ENCODE assay signal across 14 mouse cellular contexts in genomic region chr19:40409500-40410035, GRCm38 (mm10).
A peak's percentile ranks its signal among the peaks of the same experiment; 100 is the strongest.
DNase-seq lines count a peak whose midpoint lies in the region; ATAC-seq lines count a peak whose summit lies in the region.
"Had no signal": no experiment of that assay in that cellular context is flagged by ENCODE, and none has a peak within 500 bp of the region (broad histone marks: within the 10 kb centered on the region; RNA-seq: fewer than 3 reads in every experiment).

No protein-coding gene starts in this region.

- H3K9me3 ChIP-seq in hindbrain, embryonic 10.5 days: no peaks in the 10 kb centered on the region
- no peaks in the 10 kb centered on the region for H3K9me3 ChIP-seq in hindbrain, embryonic 11.5 days (ENCODE audit: control insufficient read depth, low read length)
- no peaks in the 10 kb centered on the region for H3K9me3 ChIP-seq in neural tube, embryonic 13.5 days
- H3K9me3 ChIP-seq in limb, embryonic 13.5 days: no peaks in the 10 kb centered on the region

- H3K27me3 ChIP-seq in hindbrain, embryonic 10.5 days (ENCODE audit: insufficient read depth, poor library complexity, severe bottlenecking): no peaks in the 10 kb centered on the region
- H3K27me3 ChIP-seq in hindbrain, embryonic 11.5 days (ENCODE audit: control insufficient read depth, insufficient read depth, low read length): no peaks in the 10 kb centered on the region
- H3K27me3 ChIP-seq in neural tube, embryonic 13.5 days: no peaks in the 10 kb centered on the region
- H3K27me3 ChIP-seq in limb, embryonic 13.5 days: no peaks in the 10 kb centered on the region
- H3K27me3 ChIP-seq: CH12.LX had no signal

- WGBS in hindbrain, embryonic 10.5 days: 87% methylated on average over 11 of the region's 11 CpGs
- 91% methylated on average over 11 of the region's 11 CpGs for WGBS in hindbrain, embryonic 11.5 days
- 87% methylated on average over 11 of the region's 11 CpGs for WGBS in neural tube, embryonic 13.5 days
- WGBS in limb, embryonic 13.5 days: 84% methylated on average over 11 of the region's 11 CpGs

- no peak for ATAC-seq in hindbrain, embryonic 11.5 days (ENCODE audit: low FRiP score)
- ATAC-seq in neural tube, embryonic 13.5 days (ENCODE audit: low read depth): no peak
- ATAC-seq in limb, embryonic 13.5 days (ENCODE audit: low FRiP score, low read depth): no peak
- ATAC-seq in erythroblast, adult 5-6 weeks (replicated peaks; ENCODE audit: low FRiP score, poor library complexity, severe bottlenecking): no peak

- no peak overlapping the region for H3K4me2 ChIP-seq in hindbrain, embryonic 11.5 days (replicated peaks; ENCODE audit: low read depth, low read length)
- no peak overlapping the region for H3K4me2 ChIP-seq in neural tube, embryonic 13.5 days
- no peak overlapping the region for H3K4me2 ChIP-seq in limb, embryonic 13.5 days (replicated peaks)
- H3K4me2 ChIP-seq: heart, embryonic 11.5 days had no signal

- H3K27ac ChIP-seq in hindbrain, embryonic 10.5 days: 0 out of 2 replicates have a peak overlapping the region, but pooled peaks have one; percentile 2
- no peak overlapping the region for H3K27ac ChIP-seq in hindbrain, embryonic 11.5 days (ENCODE audit: low read depth, low read length)
- H3K27ac ChIP-seq in neural tube, embryonic 13.5 days (replicated peaks): peak overlapping the region; percentile 52
- peak overlapping the region; percentile 79 for H3K27ac ChIP-seq in limb, embryonic 13.5 days

- no peaks in the 10 kb centered on the region for H3K36me3 ChIP-seq in hindbrain, embryonic 10.5 days
- H3K36me3 ChIP-seq in hindbrain, embryonic 11.5 days (ENCODE audit: control insufficient read depth, insufficient read depth, low read length): no peaks in the 10 kb centered on the region
- H3K36me3 ChIP-seq in neural tube, embryonic 13.5 days: no peaks in the 10 kb centered on the region
- H3K36me3 ChIP-seq in limb, embryonic 13.5 days: no peaks in the 10 kb centered on the region

- H3K4me3 ChIP-seq in hindbrain, embryonic 10.5 days: no peak overlapping the region
- H3K4me3 ChIP-seq in hindbrain, embryonic 11.5 days (ENCODE audit: low read depth, low read length): no peak overlapping the region
- no peak overlapping the region for H3K4me3 ChIP-seq in neural tube, embryonic 13.5 days
- no peak overlapping the region for H3K4me3 ChIP-seq in limb, embryonic 13.5 days
- H3K4me3 ChIP-seq: erythroblast, embryonic 14.5 days had no signal

- no peak overlapping the region for H3K9ac ChIP-seq in hindbrain, embryonic 11.5 days (ENCODE audit: low read depth, low read length)
- no peak overlapping the region for H3K9ac ChIP-seq in neural tube, embryonic 13.5 days
- H3K9ac ChIP-seq in limb, embryonic 13.5 days: no peak overlapping the region

- peaks cover 25% of the 10 kb centered on the region; the same call in 1 of the 2 replicates for H3K4me1 ChIP-seq in hindbrain, embryonic 10.5 days (replicated peaks)
- no peaks in the 10 kb centered on the region for H3K4me1 ChIP-seq in hindbrain, embryonic 11.5 days (replicated peaks; ENCODE audit: control insufficient read depth, insufficient read depth, low read length)
- H3K4me1 ChIP-seq in neural tube, embryonic 13.5 days (replicated peaks): peaks cover 12% of the 10 kb centered on the region; the same call in 1 of the 2 replicates
- H3K4me1 ChIP-seq in limb, embryonic 13.5 days: peaks cover 59% of the 10 kb centered on the region

- DNase-seq in hindbrain, embryonic 10.5 days (ENCODE audit: low spot score): no peak
- DNase-seq in hindbrain, embryonic 11.5 days (ENCODE audit: low spot score): no peak
- no peak for DNase-seq in neural tube, embryonic 10.5 days (ENCODE audit: extremely low spot score, low spot score)
- no peak for DNase-seq in cerebellum, postnatal 14 days
- no peak for DNase-seq in spleen, adult 18-20 months
- DNase-seq: adrenal gland, adult 2 months; lung, adult 2 months; thymus, postnatal 14 days had no signal
